Mouse (Mus musculus): ENCODE data around the gene Cwc22.

The Cwc22 gene

GRCm38 (mm10) chr2:77925187-77925924 is 20.8 kb downstream of the Cwc22 start:
- DNase-seq (ENCODE audit: low spot score in 2 of 2), result no peak

- DNase-seq (ENCODE audit: low spot score in 2 of 2), result no peak
These were observed 22.2 kb downstream of the Cwc22 start for GRCm38 (mm10) chr2:77924003-77924402.

GRCm38 (mm10) chr2:77923182-77923581 is 23.0 kb downstream of the Cwc22 start:
- DNase-seq (ENCODE audit: low spot score in 2 of 2), result no peak

GRCm38 (mm10) chr2:77921307-77921706 is 24.9 kb downstream of the Cwc22 start:
- DNase-seq (ENCODE audit: low spot score in 2 of 2), result no peak

GRCm38 (mm10) chr2:77920621-77921020 is 25.6 kb downstream of the Cwc22 start:
- no peak for DNase-seq (ENCODE audit: low spot score in 2 of 2)

GRCm38 (mm10) chr2:77918474-77918873 is 27.7 kb downstream of the Cwc22 start:
- no peak for DNase-seq (ENCODE audit: low spot score in 2 of 2)

GRCm38 (mm10) chr2:77918006-77918405 is 28.2 kb downstream of the Cwc22 start:
- DNase-seq (ENCODE audit: low spot score in 2 of 2), result no peak

- DNase-seq (ENCODE audit: low spot score in 2 of 2), result no peak
These were observed 28.8 kb downstream of the Cwc22 start for GRCm38 (mm10) chr2:77917360-77917734.

- DNase-seq (ENCODE audit: low spot score in 2 of 2), result no peak
These were observed 29.4 kb downstream of the Cwc22 start for GRCm38 (mm10) chr2:77916586-77917359.

GRCm38 (mm10) chr2:77915187-77915586 is 31.0 kb downstream of the Cwc22 start:
- no peak for DNase-seq (ENCODE audit: low spot score in 2 of 2)

- DNase-seq (ENCODE audit: low spot score in 2 of 2), result no peak
These were observed 32.5 kb downstream of the Cwc22 start for GRCm38 (mm10) chr2:77913628-77914027.

GRCm38 (mm10) chr2:77912197-77912596 is 34.0 kb downstream of the Cwc22 start:
- DNase-seq (ENCODE audit: low spot score in 2 of 2), result no peak

- DNase-seq (ENCODE audit: low spot score in 2 of 2), result no peak
These were observed 34.7 kb downstream of the Cwc22 start for GRCm38 (mm10) chr2:77911452-77911851.

- no peak for DNase-seq (ENCODE audit: low spot score in 2 of 2)
These were observed 36.0 kb downstream of the Cwc22 start for GRCm38 (mm10) chr2:77910216-77910615.

GRCm38 (mm10) chr2:77907164-77907563 is 39.0 kb downstream of the Cwc22 start:
- no peak for DNase-seq (ENCODE audit: low spot score in 2 of 2)

- no peak for DNase-seq (ENCODE audit: low spot score in 2 of 2)
These were observed 41.2 kb downstream of the Cwc22 start for GRCm38 (mm10) chr2:77905023-77905422.

GRCm38 (mm10) chr2:77904495-77904894 is 41.7 kb downstream of the Cwc22 start:
- no peak for DNase-seq (ENCODE audit: low spot score in 2 of 2)

GRCm38 (mm10) chr2:77903979-77904378 is 42.2 kb downstream of the Cwc22 start:
- DNase-seq (ENCODE audit: low spot score in 2 of 2), result no peak

GRCm38 (mm10) chr2:77903098-77903497 is 43.1 kb downstream of the Cwc22 start:
- no peak for DNase-seq (ENCODE audit: low spot score in 2 of 2)

GRCm38 (mm10) chr2:77901269-77901668 is 44.9 kb downstream of the Cwc22 start:
- no peak for DNase-seq (ENCODE audit: low spot score in 2 of 2)

GRCm38 (mm10) chr2:77900741-77901140 is 45.4 kb downstream of the Cwc22 start:
- DNase-seq (ENCODE audit: low spot score in 2 of 2), result no peak

GRCm38 (mm10) chr2:77900111-77900510 is 46.1 kb downstream of the Cwc22 start:
- DNase-seq (ENCODE audit: low spot score in 2 of 2), result no peak

GRCm38 (mm10) chr2:77898436-77898835 is 47.7 kb downstream of the Cwc22 start:
- no peak for DNase-seq (ENCODE audit: low spot score in 2 of 2)
